Mouse (Mus musculus): Measurements from ENCODE around the gene 4930452B06Rik. TPM values are rescaled to one million over a fixed set of nuclear protein-coding genes. Genes with fewer than 3 reads are reported as not detected.
"Not testable (repeated sequence)": the region's sequence is repeated elsewhere in the genome, so short reads cannot be mapped to it uniquely, and the experiment has no call there.

The 4930452B06Rik gene
- total and polyA plus RNA-seq, 2 experiments from 2014 or later = 9.2 to 10.9 TPM

GRCm38 (mm10) chr14:8641650-8642279 lies 24.3 kb downstream of the 4930452B06Rik start:
- Histone ChIP-seq H3K36me3 (ENCODE audit: insufficient read depth) (no peaks in the 10 kb centered on the region), H3K27me3 (ENCODE audit: insufficient read depth, low read length) (no peaks in the 10 kb centered on the region), H3K9me3 (ENCODE audit: low read length) (no peaks in the 10 kb centered on the region), H3K4me2 (ENCODE audit: low read depth) (no peak overlapping the region), H3K27ac (ENCODE audit: low read depth, low read length) (no peak overlapping the region), H3K4me3 (ENCODE audit: low read depth, low read length) (no peak overlapping the region), H3K4me1 (ENCODE audit: insufficient read depth) (no peaks in the 10 kb centered on the region), H3K9ac (no peak overlapping the region)
- 79% methylated on average over 9 of the region's 9 CpGs for WGBS
- TF ChIP-seq CTCF (IDR thresholded peaks at IDR 0.05; ENCODE audit: low read depth) = no peak
- no peak for ATAC-seq
- no peak for DNase-seq

GRCm38 (mm10) chr14:8632211-8632610 lies 33.8 kb downstream of the 4930452B06Rik start:
- Histone ChIP-seq H3K4me1 (ENCODE audit: insufficient read depth) (no peaks in the 10 kb centered on the region), H3K36me3 (ENCODE audit: insufficient read depth) (no peaks in the 10 kb centered on the region), H3K9me3 (ENCODE audit: low read length) (no peaks in the 10 kb centered on the region), H3K9ac (no peak overlapping the region), H3K27ac (ENCODE audit: low read depth, low read length) (no peak overlapping the region), H3K4me2 (ENCODE audit: low read depth) (no peak overlapping the region), H3K27me3 (ENCODE audit: insufficient read depth, low read length) (no peaks in the 10 kb centered on the region), H3K4me3 (ENCODE audit: low read depth, low read length) (no peak overlapping the region)
- DNase-seq (no peak), ATAC-seq (no peak)
- TF ChIP-seq CTCF (IDR thresholded peaks at IDR 0.05; ENCODE audit: low read depth) = no peak
- WGBS = 87% methylated on average over 6 of the region's 6 CpGs

GRCm38 (mm10) chr14:8628406-8628805 lies 37.6 kb downstream of the 4930452B06Rik start:
- no peak overlapping the region for H3K4me2 ChIP-seq (ENCODE audit: low read depth)

GRCm38 (mm10) chr14:8627481-8627880 lies 38.6 kb downstream of the 4930452B06Rik start:
- H3K4me1 ChIP-seq (ENCODE audit: insufficient read depth) = no peaks in the 10 kb centered on the region
- DNase-seq = no peak
- H3K36me3 ChIP-seq (ENCODE audit: insufficient read depth) = no peaks in the 10 kb centered on the region
- TF ChIP-seq CTCF (IDR thresholded peaks at IDR 0.05; ENCODE audit: low read depth) = no peak
- H3K4me2 ChIP-seq (ENCODE audit: low read depth) = no peak overlapping the region
- H3K9ac ChIP-seq = no peak overlapping the region
- ATAC-seq = no peak
- no peak overlapping the region for H3K4me3 ChIP-seq (ENCODE audit: low read depth, low read length)
- H3K27me3 ChIP-seq (ENCODE audit: insufficient read depth, low read length) = no peaks in the 10 kb centered on the region
- no peaks in the 10 kb centered on the region for H3K9me3 ChIP-seq (ENCODE audit: low read length)
- H3K27ac ChIP-seq (ENCODE audit: low read depth, low read length) = no peak overlapping the region
- WGBS = 89% methylated on average over 4 of the region's 4 CpGs

More at GRCm38 (mm10) chr14:8628406-8628805, 37.6 kb downstream of the 4930452B06Rik start:
- Histone ChIP-seq H3K9ac (no peak overlapping the region), H3K27me3 (ENCODE audit: insufficient read depth, low read length) (no peaks in the 10 kb centered on the region), H3K4me3 (ENCODE audit: low read depth, low read length) (no peak overlapping the region), H3K27ac (ENCODE audit: low read depth, low read length) (no peak overlapping the region), H3K36me3 (ENCODE audit: insufficient read depth) (no peaks in the 10 kb centered on the region), H3K4me1 (ENCODE audit: insufficient read depth) (no peaks in the 10 kb centered on the region), H3K9me3 (ENCODE audit: low read length) (no peaks in the 10 kb centered on the region)
- ATAC-seq (no peak), DNase-seq (no peak)
- no peak for TF ChIP-seq CTCF (IDR thresholded peaks at IDR 0.05; ENCODE audit: low read depth)
- 92% methylated on average over 5 of the region's 5 CpGs for WGBS

- no peak for TF ChIP-seq CTCF (IDR thresholded peaks at IDR 0.05; ENCODE audit: low read depth)
- ATAC-seq (no peak), DNase-seq (no peak)
- Histone ChIP-seq H3K36me3 (ENCODE audit: insufficient read depth) (no peaks in the 10 kb centered on the region), H3K4me3 (ENCODE audit: low read depth, low read length) (no peak overlapping the region), H3K9me3 (ENCODE audit: low read length) (no peaks in the 10 kb centered on the region), H3K4me2 (ENCODE audit: low read depth) (no peak overlapping the region), H3K27me3 (ENCODE audit: insufficient read depth, low read length) (no peaks in the 10 kb centered on the region), H3K27ac (ENCODE audit: low read depth, low read length) (no peak overlapping the region), H3K4me1 (ENCODE audit: insufficient read depth) (no peaks in the 10 kb centered on the region), H3K9ac (no peak overlapping the region)
- 54% methylated on average over 6 of the region's 6 CpGs for WGBS
These were observed 44.9 kb downstream of the 4930452B06Rik start for GRCm38 (mm10) chr14:8621164-8621563.

- TF ChIP-seq CTCF (IDR thresholded peaks at IDR 0.05; ENCODE audit: low read depth) = no peak
- Histone ChIP-seq H3K9me3 (ENCODE audit: low read length) (no peaks in the 10 kb centered on the region), H3K4me2 (ENCODE audit: low read depth) (no peak overlapping the region), H3K9ac (no peak overlapping the region), H3K36me3 (ENCODE audit: insufficient read depth) (no peaks in the 10 kb centered on the region), H3K4me3 (ENCODE audit: low read depth, low read length) (no peak overlapping the region), H3K4me1 (ENCODE audit: insufficient read depth) (no peaks in the 10 kb centered on the region), H3K27me3 (ENCODE audit: insufficient read depth, low read length) (no peaks in the 10 kb centered on the region), H3K27ac (ENCODE audit: low read depth, low read length) (no peak overlapping the region)
- 90% methylated on average over 5 of the region's 5 CpGs for WGBS
- ATAC-seq (no peak), DNase-seq (no peak)
These were observed 45.5 kb downstream of the 4930452B06Rik start for GRCm38 (mm10) chr14:8620580-8620979.

- ATAC-seq (no peak), DNase-seq (no peak)
- no peak overlapping the region for H3K27ac ChIP-seq (ENCODE audit: low read depth, low read length)
- 74% methylated on average over 7 of the region's 7 CpGs for WGBS
- H3K4me3 ChIP-seq (ENCODE audit: low read depth, low read length) = no peak overlapping the region
- H3K9ac ChIP-seq = no peak overlapping the region
- no peaks in the 10 kb centered on the region for H3K4me1 ChIP-seq (ENCODE audit: insufficient read depth)
- no peak for TF ChIP-seq CTCF (IDR thresholded peaks at IDR 0.05; ENCODE audit: low read depth)
- H3K9me3 ChIP-seq (ENCODE audit: low read length) = no peaks in the 10 kb centered on the region
- H3K36me3 ChIP-seq (ENCODE audit: insufficient read depth) = no peaks in the 10 kb centered on the region
- no peak overlapping the region for H3K4me2 ChIP-seq (ENCODE audit: low read depth)
- no peaks in the 10 kb centered on the region for H3K27me3 ChIP-seq (ENCODE audit: insufficient read depth, low read length)
These were observed 50.4 kb downstream of the 4930452B06Rik start for GRCm38 (mm10) chr14:8615636-8616035.

- not testable (repeated sequence) for H3K36me3 ChIP-seq (ENCODE audit: insufficient read depth); DNase-seq; H3K4me1 ChIP-seq (ENCODE audit: insufficient read depth); H3K4me3 ChIP-seq (ENCODE audit: low read depth, low read length); H3K9me3 ChIP-seq (ENCODE audit: low read length); H3K27me3 ChIP-seq (ENCODE audit: insufficient read depth, low read length); ATAC-seq; H3K4me2 ChIP-seq (ENCODE audit: low read depth); H3K9ac ChIP-seq; H3K27ac ChIP-seq (ENCODE audit: low read depth, low read length)
- 79% methylated on average over 1 of the region's 1 CpGs for WGBS
These were observed 51.6 kb downstream of the 4930452B06Rik start for GRCm38 (mm10) chr14:8614430-8614829.

Measured in forebrain, postnatal 0 days (tissue).